Mouse (Mus musculus) right cerebral cortex, postnatal 10 days (tissue): ENCODE results near the gene Ppbp.
"Not testable (repeated sequence)": the region's sequence is repeated elsewhere in the genome, so short reads cannot be mapped to it uniquely, and the experiment has no call there.

ENCODE experiments used
- DNase-seq, 2 experiments: peaks; one replicate each; pipeline ENCODE4 v3.0.0; 2021; ENCODE audit warnings: low spot score in 2 of 2

The Ppbp gene

DNA sequence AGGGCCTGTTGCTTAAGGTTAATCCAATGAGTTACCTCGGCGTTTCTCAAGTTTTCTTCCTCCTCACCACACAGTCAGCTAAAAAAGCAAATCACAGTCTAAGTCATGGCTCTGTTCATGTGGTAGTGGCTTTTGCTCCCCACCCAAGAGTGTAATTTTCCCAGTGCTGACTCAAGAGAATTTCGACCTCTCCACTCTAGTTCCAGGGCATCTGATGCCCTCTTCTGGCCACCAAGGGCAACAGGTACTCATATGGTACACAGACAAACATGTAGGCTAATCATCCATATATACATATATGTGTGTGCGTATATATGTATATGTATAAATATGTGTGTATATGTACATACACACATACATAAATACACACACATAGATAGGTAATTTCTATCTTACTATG, 19.8 kb downstream of the Ppbp start:
- no peak for DNase-seq

- DNase-seq: no peak
Measured at GRCm38 (mm10) chr5:90789306-90790073, 21.2 kb downstream of the Ppbp start.

GRCm38 (mm10) chr5:90790074-90790502, 21.8 kb downstream of the Ppbp start:
- no peak for DNase-seq

DNA sequence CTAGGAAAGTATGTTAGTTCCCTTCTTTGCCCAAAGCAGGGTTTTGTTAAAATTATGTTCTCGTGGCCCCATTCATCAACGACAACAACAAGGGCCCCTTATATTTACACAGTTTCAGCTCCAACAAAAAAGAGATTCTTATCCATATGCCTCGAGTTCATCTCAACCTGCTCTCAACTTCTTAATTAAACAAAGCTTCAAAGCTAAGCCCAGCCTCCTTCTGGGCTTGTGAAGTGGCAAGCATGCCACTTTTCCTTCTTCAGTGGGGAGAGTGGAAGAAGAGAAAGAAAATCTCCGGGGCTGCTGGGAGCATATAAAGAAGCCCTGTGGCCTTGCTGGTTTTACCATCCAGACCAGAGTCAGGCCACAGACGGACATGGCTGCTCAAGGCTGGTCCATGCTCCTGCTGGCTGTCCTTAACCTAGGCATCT, 25.9 kb downstream of the Ppbp start, which contains the start of gene Cxcl15:
Gene Cxcl15 (plus strand): TSS at position 340 of the 431 bp plus-strand sequence.
- DNase-seq: no peak

GRCm38 (mm10) chr5:90795392-90795791, 27.1 kb downstream of the Ppbp start:
- DNase-seq: not testable (repeated sequence)

DNA sequence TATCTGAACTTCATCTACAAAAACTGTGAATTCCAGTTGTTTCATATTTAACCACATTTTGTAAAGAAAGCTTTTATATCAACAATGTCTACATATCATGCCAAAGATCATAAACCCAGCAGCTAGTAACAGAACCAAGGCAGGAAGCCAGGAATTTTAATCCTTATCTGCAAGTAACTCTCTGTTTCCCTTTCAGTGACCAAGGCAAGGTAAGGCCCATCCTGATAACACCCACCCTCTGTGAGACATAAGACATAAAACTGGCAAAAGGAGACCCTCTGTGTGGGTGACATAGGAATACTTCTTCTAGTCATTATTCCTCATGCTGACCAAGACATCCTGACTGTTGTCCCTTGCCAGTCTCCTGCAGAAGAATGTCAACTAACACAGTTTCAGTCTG, 36.3 kb downstream of the Ppbp start:
- DNase-seq: no peak

DNA sequence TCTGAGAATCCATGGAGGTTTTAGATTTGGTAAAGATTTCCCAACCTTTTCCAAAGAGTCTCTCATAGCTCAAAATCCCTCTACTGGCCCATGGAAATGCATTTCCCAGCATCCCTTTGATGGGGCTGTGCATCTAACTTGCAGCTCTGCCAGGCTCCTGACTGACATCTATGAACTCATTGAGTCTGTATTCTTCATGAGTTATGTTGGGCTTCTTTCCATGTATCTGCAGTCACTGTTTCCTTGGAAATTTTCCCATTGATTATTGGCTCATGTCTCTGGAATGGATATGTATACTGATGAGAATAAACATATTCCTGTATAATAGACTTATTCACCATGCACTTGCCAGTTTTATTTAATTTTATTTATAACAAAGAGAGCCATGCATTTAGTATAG, 37.7 kb downstream of the Ppbp start:
- no peak for DNase-seq

- DNase-seq: no peak
Measured at GRCm38 (mm10) chr5:90807176-90807950, 39.0 kb downstream of the Ppbp start.
